Mouse (Mus musculus) ovary, postnatal 36 days (tissue): ENCODE data around the gene Pfkfb4.
A peak's percentile ranks its signal among the peaks of the same experiment; 100 is the strongest.

Experiments
- DNase-seq: peaks from one replicate; pipeline ENCODE4 v3.0.0; 2022; ENCODE audit warnings: low spot score, mixed read lengths

The Pfkfb4 gene

GRCm38 (mm10) chr9:109038086-109038895 is 46.7 kb downstream of the Pfkfb4 start, which contains the start of gene Shisa5:
TSS of gene Shisa5 (plus strand) at chr9:109038565.
- DNase-seq: peak; percentile 83

DNA sequence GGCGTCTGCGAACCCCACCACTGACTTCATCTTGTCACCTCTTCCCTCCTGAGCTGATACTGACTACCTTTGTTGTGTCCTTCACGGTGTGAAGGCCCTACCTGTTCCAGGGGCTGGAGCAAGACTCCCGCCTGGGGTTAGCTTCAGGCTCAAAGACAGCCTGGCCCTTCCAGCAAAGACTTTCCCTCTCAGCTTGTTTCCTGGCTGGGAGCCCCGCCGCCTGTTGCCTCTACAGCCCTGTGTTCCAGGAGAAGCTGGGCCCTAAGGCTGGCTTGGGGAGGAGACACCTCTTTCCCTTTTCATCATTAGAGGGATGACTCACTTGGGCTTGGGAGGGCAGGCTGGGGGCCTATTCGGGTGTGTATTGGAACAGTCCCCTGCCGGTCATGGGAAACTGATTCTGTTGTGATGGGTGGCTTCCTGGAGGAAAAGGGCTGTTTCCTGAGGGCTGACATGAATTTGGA is 47.4 kb downstream of the Pfkfb4 start:
- peak; percentile 45 for DNase-seq

DNA sequence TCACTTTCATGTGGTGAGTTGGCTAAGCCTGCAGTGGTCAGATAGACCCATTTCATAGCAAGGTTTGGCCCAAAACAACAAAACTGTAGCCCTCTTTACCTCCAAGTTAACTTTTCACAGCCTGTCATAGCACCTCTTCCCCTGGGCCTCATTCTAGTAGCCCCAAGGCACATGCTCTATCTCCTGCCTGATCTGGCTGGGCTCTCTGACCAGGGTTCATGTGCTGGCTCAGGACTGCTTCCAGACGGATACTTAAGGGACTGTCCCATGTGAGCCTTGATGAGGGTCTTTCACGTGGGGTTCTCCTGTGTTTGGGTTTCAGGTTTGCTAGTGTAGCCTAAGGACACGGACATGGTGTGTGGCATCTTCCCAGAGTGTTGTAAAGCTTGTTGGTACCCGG is 48.1 kb downstream of the Pfkfb4 start:
- no peak for DNase-seq

DNA sequence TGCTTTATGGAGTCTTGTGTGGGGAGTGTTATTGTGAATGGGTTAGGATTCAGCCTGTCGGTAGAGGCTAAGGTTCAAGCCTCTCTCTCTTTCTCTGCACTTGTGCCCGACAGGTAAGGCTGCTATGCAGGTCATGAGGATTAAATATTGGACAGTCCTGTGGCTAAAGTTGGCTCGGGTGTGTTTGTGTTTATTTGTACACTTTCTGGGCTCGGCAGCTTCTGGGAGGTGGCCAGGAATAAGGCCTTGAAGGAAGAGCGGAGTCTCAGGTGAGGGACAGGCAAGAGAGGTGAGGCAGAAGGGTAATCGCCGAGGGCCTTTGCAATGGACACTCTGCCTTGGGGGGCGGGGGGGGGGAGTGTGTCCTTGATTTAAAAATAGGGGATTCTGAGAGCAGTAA is 48.6 kb downstream of the Pfkfb4 start:
- no peak for DNase-seq

GRCm38 (mm10) chr9:109040906-109041305 is 49.3 kb downstream of the Pfkfb4 start:
- DNase-seq: no peak

GRCm38 (mm10) chr9:109041351-109041750 is 49.8 kb downstream of the Pfkfb4 start:
- no peak for DNase-seq

DNA sequence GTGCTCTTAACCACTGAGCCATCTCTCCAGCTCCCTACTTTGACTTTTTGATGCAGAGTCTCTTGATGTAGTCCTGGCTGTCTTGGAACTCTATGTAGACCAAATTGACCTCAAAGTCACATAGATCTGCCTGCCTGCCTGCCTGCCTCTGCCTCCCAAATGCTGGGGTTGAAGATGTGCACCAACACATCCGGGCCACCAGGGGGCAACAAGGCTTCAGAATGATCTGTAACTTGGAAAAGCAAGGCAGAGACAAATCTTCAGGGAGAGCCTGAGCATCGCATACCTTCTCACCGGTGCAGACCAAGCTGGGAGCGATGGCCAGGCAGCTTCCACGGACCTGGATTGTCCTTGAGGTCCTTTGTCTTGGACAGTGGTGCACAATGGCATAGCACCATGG is 54.7 kb downstream of the Pfkfb4 start:
- peak; percentile 59 for DNase-seq

DNA sequence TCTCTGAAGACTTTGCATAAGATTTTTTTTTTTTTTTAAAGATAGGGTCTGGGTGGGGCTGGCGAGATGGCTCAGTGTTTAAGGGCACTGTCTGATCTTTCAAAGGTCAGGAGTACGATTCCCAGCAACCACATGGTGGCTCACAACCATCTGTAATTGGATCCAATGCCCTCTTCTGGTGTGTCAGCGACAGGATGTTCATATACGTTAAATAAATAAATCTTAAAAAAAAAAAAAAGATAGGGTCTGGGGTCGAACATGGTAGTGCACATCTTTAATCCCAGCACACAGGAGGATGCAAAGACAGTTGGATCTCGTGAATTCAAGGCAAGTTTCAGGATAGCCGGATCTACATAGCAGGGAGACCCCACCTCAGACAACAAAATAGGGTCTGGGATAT is 57.7 kb downstream of the Pfkfb4 start:
- peak; percentile 1 for DNase-seq

DNA sequence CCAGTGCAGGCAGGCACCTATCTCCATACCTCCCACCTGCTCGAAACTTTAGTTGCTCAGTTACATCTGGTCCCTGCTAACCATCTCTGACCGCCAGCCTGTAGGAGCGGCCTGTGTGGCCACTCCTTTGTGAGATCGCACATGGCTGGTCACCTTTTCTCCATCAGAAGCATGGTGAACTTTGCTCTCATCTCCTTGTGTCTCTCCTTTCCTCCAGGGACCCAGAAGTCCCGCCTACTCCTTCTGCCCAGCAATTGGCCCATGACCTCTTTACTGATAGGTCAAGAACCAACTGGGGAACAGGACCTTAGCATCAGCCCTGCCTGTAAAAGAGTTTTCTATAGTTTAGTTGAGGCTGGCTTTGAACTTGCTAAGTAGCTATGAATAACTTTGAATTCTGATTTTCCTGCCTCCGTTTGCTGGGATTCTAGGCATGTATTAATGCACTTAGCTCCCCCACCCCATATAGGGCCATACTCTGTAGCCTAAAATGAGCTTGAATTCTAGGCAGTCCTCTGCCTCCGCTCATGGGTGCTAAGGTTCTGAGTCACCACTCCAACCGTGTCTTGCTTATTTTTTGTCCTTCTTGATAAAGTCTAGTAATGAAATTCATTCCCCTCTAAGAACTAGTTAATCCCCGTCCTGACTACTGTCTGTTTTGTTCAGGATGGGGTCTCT is 58.6 kb downstream of the Pfkfb4 start:
- peak; percentile 1 for DNase-seq

DNA sequence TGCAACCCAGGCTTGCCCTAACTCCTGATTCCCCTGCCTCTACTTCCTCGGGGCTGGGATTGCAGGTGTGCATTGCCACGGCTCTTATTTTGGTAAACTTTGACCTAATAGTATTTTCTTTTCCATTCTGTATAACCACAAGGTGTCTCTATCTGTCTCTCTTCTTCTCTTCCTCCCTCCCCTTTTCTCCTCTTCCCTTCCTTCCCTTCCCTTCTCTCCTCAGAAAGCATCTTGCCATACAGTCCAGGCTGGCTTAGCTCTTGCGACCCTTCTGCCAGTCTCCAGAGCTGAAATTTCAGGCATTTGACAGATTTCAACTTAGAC is 59.1 kb downstream of the Pfkfb4 start:
- peak; percentile 0 for DNase-seq

DNA sequence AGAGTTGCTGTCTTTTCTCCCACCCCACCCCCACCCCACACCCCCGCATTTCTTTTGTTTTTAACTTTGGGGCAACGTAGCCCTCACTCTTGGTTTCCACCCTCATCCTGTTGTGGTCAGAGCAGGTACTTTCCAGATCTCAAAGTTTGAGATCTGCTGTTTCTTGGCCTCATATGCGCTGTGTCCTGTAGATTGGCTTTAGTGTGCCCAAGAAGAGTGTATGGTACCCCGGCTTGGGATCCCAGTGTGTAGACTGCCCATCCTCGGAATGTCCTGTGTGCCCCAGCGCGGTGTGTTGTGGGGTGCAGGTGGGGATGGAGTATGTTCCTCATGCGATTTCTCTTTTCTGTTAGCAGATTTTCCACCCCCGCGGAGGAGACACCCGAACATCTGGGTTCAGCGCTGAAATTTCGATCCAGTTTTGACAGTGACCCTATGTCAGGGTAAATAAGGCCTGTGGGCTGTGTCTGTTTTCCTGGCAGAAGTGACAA is 59.5 kb downstream of the Pfkfb4 start:
- peak; percentile 1 for DNase-seq

GRCm38 (mm10) chr9:109051651-109052489 is 60.3 kb downstream of the Pfkfb4 start:
- DNase-seq: no peak

DNA sequence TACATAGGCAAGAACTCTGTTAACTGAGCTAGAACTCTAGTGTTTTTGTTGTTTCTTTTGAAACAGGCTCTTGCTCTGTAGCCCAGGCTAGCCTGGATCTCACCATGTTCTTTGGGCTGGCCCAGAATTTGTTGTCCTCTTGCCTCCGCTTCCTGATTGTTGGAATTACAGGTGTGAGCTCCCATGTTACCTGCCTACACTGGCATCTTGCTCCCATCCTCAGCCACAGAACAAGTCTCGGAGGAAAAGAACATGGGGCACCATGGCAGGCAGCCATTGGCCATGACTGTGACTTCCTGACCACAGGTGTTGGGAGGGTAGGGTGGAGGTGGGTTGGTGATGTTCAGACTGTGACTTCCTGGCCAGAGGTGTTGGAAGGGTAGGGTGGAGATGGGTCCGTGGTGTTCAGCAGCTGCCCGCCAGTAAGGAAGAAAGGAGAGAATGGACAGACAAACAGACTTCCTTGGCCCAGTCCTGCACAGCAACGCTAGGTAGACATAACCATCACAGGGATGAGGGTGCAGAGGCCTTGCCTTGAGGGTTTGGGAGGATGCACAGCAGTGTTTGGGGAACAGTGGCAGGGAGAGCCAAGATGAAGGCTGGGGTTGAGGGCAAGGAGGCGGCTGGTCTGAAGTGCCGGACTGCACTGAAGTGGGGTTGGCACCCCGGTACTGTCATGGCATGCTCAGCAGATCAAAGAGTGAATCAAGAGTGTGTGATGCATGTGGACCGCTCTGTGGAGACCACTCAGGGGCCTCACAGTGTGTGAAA is 61.1 kb downstream of the Pfkfb4 start:
- no peak for DNase-seq

DNA sequence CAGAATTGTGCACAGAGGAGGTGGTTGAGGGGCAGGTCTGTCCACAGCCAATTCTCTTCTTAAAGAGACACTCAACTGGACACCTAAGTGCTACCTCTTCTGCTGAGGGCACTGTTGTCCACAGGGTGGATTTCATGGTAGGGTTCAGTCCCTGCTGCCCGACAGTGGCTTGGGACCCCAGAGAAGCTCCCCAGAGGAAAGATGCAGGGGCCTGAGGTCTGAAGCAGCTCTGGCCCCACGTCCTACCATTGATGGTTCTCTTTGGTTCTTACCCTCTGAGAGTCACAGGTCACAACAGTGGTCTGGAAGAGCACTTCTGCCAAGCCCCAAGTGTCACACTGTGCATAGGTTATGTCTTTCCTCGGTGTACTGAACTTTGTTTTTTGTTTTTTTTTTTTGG is 61.8 kb downstream of the Pfkfb4 start:
- no peak for DNase-seq

GRCm38 (mm10) chr9:109053851-109054250 is 62.3 kb downstream of the Pfkfb4 start:
- no peak for DNase-seq

DNA sequence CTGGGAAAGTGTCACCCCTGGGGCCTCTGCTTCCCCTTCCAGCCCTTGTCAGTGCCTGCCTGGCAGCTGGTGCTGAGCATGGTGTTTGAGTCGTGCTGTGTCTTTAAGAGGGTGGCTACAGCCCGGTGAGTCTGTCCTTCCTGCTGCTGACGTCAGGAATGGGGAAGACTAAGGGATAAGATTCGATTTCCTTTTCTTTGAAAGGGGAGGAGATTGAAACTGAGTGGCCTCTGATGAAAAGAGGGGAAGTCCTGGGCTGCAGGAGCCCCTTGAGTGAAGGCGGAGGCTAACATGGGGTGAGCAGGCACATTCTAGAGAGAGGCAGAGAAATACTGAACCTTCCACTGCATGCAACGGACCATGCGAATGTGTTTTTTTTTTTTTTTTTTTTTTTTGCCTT is 63.1 kb downstream of the Pfkfb4 start:
- DNase-seq: peak; percentile 42

DNA sequence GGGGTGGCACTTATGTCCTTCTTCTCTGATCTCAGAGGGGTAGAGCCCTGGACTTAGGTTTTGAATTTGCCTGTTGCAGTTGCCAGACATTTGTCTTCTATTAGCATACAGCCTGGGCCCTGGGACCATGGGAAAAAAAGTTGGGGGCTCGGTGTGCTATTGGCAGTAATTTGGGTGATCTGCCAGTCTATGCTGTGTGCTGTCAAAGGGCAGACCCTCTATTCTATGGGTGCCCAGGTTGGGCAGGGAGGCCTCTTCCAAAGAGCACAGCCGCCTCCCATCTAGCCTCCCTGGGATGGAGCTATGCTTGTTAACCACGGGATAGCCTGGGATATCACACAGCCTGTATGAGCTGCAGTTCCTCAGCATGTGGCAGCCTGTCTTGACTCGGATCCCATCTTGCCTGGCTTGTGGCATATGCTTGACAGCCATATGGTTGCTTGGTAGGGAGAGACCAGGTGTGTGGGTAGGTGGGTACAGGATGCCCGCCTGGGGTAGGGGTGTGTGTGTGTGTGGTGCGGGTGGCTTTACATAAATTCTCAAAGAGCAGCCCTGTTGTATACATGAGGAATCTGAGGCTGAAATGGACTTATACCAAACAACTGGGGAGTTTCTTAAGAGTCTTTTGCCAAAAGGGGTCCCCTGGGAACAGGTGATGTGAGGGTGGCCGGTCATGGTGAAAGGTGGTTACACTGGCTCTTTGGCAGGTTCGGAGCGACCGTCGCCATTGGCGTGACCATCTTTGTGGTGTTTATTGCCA is 63.9 kb downstream of the Pfkfb4 start:
- no peak for DNase-seq

DNA sequence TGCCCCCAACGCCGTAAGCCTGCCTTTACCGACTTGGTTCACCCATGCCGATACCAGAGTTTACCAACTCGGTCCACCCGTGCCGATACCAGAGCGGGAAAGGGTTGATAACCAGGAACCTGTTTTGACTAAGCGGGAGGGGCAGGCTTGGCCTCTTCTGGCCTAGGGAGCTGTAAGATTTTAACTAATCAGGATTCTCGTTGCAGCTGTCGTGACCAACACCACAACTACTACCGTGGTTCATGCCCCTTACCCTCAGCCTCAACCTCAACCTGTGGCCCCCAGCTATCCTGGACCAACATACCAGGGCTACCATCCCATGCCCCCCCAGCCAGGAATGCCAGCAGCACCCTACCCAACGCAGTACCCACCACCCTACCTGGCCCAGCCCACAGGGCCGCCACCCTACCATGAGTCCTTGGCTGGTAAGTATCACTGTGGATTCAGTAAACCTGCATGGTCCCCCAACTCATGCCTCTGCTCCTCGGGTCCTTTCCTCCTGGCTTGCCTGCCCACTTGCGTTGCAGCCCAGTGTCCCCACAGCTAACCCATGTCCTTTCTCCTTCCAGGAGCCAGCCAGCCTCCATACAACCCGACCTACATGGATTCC is 64.6 kb downstream of the Pfkfb4 start:
- no peak for DNase-seq

DNA sequence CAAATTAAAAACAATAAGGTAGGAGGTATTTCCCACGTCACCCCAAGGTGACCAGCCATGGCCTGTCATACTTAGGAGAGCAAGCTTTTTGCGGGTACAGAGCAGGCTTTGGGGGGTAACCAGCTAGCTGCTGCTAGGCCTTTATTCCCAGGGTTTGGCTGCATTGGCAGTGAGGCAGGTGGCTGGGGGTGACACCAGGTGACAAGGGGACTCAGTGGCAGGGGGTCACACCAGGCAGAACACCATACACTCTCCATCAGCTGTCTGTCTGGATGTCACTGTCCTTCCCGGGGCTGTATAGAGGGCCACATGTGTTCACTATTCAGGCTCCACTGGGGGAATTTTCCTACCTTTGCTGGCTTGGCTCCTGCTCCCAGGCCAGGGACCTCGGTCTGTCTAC is 65.3 kb downstream of the Pfkfb4 start:
- DNase-seq: no peak

DNA sequence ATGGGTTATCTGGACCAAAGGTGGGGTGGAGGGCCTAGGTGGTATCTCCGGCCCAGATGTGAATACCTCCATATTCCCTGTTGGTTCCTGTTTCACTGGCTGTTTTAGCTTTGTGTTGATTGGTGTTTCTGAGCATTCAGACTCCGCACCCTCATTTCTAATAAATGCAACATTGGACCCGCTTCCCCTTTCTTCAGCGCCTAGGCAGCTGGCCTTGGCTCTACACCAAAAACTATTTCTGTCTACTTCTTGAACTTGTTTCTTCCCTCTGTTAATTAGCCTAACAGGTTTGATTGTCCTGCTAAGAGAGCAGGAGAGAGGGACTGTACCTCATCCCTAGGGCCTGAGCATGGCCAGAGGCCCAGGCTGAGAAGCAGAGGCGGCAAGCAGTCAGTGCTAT is 66.0 kb downstream of the Pfkfb4 start:
- DNase-seq: no peak
